Mouse (Mus musculus) limb, embryonic 12.5 days (tissue): ENCODE results near the gene Ndufa8. TPM values are rescaled to one million over a fixed set of nuclear protein-coding genes. Genes with fewer than 3 reads are reported as not detected.
A peak's percentile ranks its signal among the peaks of the same experiment; 100 is the strongest.

Experiments
- ATAC-seq: fragments of 200-750 bp; cut with Nextera tagmentation; 2 replicates; pipeline ENCODE4 v1.8.0; 2017; ENCODE audit warnings: low read depth, moderate TSS enrichment; ENCODE audit not compliant: insufficient number of reproducible peaks, insufficient read depth, low FRiP score, low TSS enrichment
- H3K27ac ChIP-seq: fragments of 300-500 bp; sonication (generic); 2 replicates; pipeline ENCODE4 v1.5.1; 2016; ENCODE audit warnings: mild to moderate bottlenecking, moderate library complexity
- H3K27me3 ChIP-seq: fragments of 300-500 bp; sonication (generic); 2 replicates; pipeline ENCODE4 v1.6.1; 2016; ENCODE audit warnings: mild to moderate bottlenecking, moderate library complexity
- H3K36me3 ChIP-seq: fragments of 300-500 bp; sonication (generic); 2 replicates; pipeline ENCODE4 v1.6.1; 2016; ENCODE audit warnings: mild to moderate bottlenecking, moderate library complexity
- H3K4me1 ChIP-seq: fragments of 300-500 bp; sonication (generic); replicated peaks from 2 replicates; pipeline ENCODE4 v1.6.1; 2016
- H3K4me2 ChIP-seq: fragments of 300-500 bp; sonication (generic); 2 replicates; pipeline ENCODE4 v1.6.1; 2016; ENCODE audit warnings: mild to moderate bottlenecking, moderate library complexity
- H3K4me3 ChIP-seq: fragments of 300-500 bp; sonication (generic); replicated peaks from 2 replicates; pipeline ENCODE4 v1.5.1; 2016; ENCODE audit warnings: mild to moderate bottlenecking
- H3K9ac ChIP-seq: fragments of 300-500 bp; sonication (generic); replicated peaks from 2 replicates; pipeline ENCODE4 v1.6.1; 2016; ENCODE audit warnings: mild to moderate bottlenecking, moderate library complexity
- H3K9me3 ChIP-seq: fragments of 300-500 bp; sonication (generic); 2 replicates; pipeline ENCODE4 v1.6.1; 2016; ENCODE audit warnings: mild to moderate bottlenecking, moderate library complexity
- WGBS: fragments of 180-500 bp; shearing (Covaris S2); methylation state at CpG from one replicate; pipeline ENCODE4 v1.1.7; 2016; 5-methylcytosine and 5-hydroxymethylcytosine counted together
- polyA plus RNA-seq: library from polyadenylated mRNA; unstranded; fragments of >200 nt; fragmentation: Nextera tagmentation; extraction: Ambion mirVana; gene quantifications from 2 replicates; pipeline ENCODE4 v1.2.1, GENCODE M21; 2016

Gene Ndufa8
- polyA plus RNA-seq, 1 experiment from 2014 or later: 181 TPM

GRCm38 (mm10) chr2:36040872-36041271 lies 8.3 kb downstream of the Ndufa8 start:
- H3K4me3 ChIP-seq: no peak overlapping the region
- ATAC-seq: no peak
- no peak overlapping the region for H3K9ac ChIP-seq
- H3K4me1 ChIP-seq: no peaks in the 10 kb centered on the region
- H3K27ac ChIP-seq: no peak overlapping the region
- H3K9me3 ChIP-seq: no peaks in the 10 kb centered on the region
- H3K4me2 ChIP-seq: no peak overlapping the region
- no peaks in the 10 kb centered on the region for H3K27me3 ChIP-seq
- WGBS: 75% methylated on average over 1 of the region's 1 CpGs
- H3K36me3 ChIP-seq: peaks cover 54% of the 10 kb centered on the region

DNA sequence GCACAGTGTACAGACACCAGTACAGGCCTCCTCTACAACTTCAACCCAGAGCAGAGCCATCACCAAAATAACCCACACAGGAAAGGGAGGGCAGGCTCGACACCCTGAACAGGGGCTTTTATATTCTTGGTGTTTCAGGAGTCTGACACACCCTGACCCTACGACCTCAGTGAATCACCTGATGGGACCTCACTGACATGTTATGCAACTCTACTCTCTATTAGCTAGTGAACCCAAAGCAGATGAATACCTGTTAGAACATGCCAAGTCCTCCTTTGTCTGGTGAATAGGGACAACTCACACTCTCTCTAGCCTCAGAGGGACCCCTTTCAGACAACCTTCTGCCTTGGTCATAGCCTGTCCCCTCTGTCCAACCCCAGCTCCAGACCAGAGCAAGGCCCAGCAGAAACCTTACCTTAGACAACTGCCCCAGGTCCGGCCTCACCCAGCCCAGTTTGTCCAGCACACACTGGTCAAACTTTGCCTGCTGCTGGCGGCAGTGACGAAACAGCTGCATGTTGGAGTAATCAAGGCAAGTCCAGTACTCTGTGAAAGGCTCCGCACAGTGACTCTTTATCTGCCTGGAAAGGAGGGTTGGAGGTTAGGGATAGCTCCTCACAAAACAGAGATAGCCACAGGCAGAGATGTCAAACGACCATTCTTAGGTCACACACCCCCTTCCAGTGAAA lies 9.8 kb downstream of the Ndufa8 start:
- Histone ChIP-seq H3K27me3 (no peaks in the 10 kb centered on the region), H3K9me3 (no peaks in the 10 kb centered on the region), H3K4me1 (no peaks in the 10 kb centered on the region), H3K27ac (no peak overlapping the region), H3K9ac (no peak overlapping the region), H3K4me3 (no peak overlapping the region), H3K4me2 (no peak overlapping the region), H3K36me3 (peaks cover 62% of the 10 kb centered on the region)
- no peak for ATAC-seq
- 77% methylated on average over 7 of the region's 7 CpGs for WGBS

- H3K4me2 ChIP-seq: no peak overlapping the region
- 59% methylated on average over 11 of the region's 11 CpGs for WGBS
- H3K4me3 ChIP-seq: no peak overlapping the region
- no peaks in the 10 kb centered on the region for H3K4me1 ChIP-seq
- no peak overlapping the region for H3K27ac ChIP-seq
- H3K9me3 ChIP-seq: peaks cover 3% of the 10 kb centered on the region; the same call in 1 of the 2 replicates
- no peak; the same call in 1 of the 2 replicates for ATAC-seq
- H3K36me3 ChIP-seq: peaks cover 50% of the 10 kb centered on the region
- 0 out of 2 replicates have a peak, but pooled peaks cover 2% of the 10 kb centered on the region for H3K27me3 ChIP-seq
- no peak overlapping the region for H3K9ac ChIP-seq
Observed at GRCm38 (mm10) chr2:36035413-36036081, 13.7 kb downstream of the Ndufa8 start.

DNA sequence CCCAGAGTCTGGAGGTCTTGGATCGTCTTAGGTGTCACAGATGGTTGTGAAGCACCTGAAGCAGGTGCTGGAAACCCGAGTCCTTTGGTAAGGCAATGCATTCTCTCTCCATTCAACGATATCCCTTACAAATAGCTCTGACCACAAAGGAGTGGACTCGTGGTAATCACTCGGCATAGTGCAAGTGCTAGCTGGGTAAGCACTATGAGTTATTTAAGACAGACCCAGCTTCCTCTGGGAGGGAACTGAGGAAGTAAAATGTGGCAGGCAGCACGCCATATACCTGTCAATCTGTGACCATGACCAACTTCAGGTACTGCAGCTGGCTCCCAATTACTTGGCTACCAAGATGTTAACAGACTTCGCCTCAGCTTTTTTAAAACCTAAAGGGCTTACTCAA lies 14.3 kb downstream of the Ndufa8 start:
- Histone ChIP-seq H3K27ac (no peak overlapping the region), H3K4me2 (no peak overlapping the region), H3K36me3 (peaks cover 49% of the 10 kb centered on the region), H3K9ac (no peak overlapping the region), H3K9me3 (peaks cover 3% of the 10 kb centered on the region; the same call in 1 of the 2 replicates), H3K4me3 (no peak overlapping the region), H3K27me3 (0 out of 2 replicates have a peak, but pooled peaks cover 2% of the 10 kb centered on the region), H3K4me1 (no peaks in the 10 kb centered on the region)
- no peak for ATAC-seq
- 86% methylated on average over 7 of the region's 7 CpGs for WGBS

GRCm38 (mm10) chr2:36033966-36034365 lies 15.2 kb downstream of the Ndufa8 start:
- Histone ChIP-seq H3K4me3 (no peak overlapping the region), H3K4me2 (no peak overlapping the region), H3K9ac (no peak overlapping the region), H3K36me3 (peaks cover 39% of the 10 kb centered on the region), H3K9me3 (peaks cover 3% of the 10 kb centered on the region; the same call in 1 of the 2 replicates), H3K4me1 (no peaks in the 10 kb centered on the region), H3K27ac (no peak overlapping the region), H3K27me3 (0 out of 2 replicates have a peak, but pooled peaks cover 2% of the 10 kb centered on the region)
- 74% methylated on average over 7 of the region's 7 CpGs for WGBS
- no peak for ATAC-seq

DNA sequence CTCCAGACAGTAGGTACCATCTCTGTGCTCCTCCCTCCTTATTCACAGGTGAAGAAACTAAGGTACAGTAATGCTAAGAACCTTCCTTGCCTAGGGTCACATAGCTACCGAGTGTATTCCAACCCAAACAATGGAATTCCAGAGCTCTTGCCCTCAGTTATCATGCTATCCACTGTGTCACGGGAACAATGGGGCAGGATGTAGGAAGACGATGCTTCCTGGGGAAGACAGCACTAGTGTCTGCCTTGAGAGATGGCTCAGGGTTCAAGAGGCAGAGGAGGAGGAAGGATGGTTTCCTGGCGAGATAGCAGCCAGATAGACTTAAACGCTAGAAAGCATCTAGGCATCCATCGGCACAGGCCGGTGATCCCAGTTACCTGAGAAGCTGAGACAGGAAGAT lies 16.3 kb downstream of the Ndufa8 start:
- Histone ChIP-seq H3K4me3 (no peak overlapping the region), H3K36me3 (peaks cover 28% of the 10 kb centered on the region), H3K27ac (no peak overlapping the region), H3K9ac (no peak overlapping the region), H3K9me3 (peaks cover 3% of the 10 kb centered on the region; the same call in 1 of the 2 replicates), H3K4me2 (no peak overlapping the region), H3K27me3 (0 out of 2 replicates have a peak, but pooled peaks cover 2% of the 10 kb centered on the region), H3K4me1 (no peaks in the 10 kb centered on the region)
- 87% methylated on average over 7 of the region's 7 CpGs for WGBS
- no peak for ATAC-seq

DNA sequence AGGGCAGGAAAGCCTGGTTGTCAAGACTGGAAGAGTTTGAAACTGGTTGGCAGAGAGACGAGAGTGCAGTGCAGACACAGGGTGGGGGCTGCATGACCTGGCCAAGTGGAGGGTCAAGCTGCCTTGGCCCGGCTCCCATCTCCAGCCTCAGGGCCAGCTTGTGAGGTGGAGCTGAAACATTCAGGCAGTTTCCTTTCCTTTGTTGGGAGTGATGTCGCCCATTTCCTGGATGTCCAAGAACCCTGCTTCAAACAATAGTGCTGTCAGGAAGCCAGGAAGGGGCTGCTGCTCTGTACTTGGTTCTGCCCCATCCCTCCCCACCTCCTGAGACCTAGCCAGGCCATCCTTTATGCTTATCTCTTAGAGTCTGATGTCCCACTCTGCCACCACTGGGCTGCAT lies 25.9 kb downstream of the Ndufa8 start:
- Histone ChIP-seq H3K4me2 (no peak overlapping the region), H3K9ac (no peak overlapping the region), H3K27me3 (peaks cover 16% of the 10 kb centered on the region), H3K36me3 (no peaks in the 10 kb centered on the region), H3K4me1 (0 out of 2 replicates have a peak, but pooled peaks cover 3% of the 10 kb centered on the region), H3K9me3 (no peaks in the 10 kb centered on the region), H3K4me3 (no peak overlapping the region), H3K27ac (no peak overlapping the region)
- WGBS: 68% methylated on average over 3 of the region's 3 CpGs
- no peak for ATAC-seq

GRCm38 (mm10) chr2:36021385-36022159 lies 27.6 kb downstream of the Ndufa8 start:
- 0 out of 2 replicates have a peak, but pooled peaks cover 3% of the 10 kb centered on the region for H3K4me1 ChIP-seq
- H3K4me3 ChIP-seq: peak overlapping the region; percentile 33
- H3K4me2 ChIP-seq: peak overlapping the region; percentile 57
- peaks cover 16% of the 10 kb centered on the region for H3K27me3 ChIP-seq
- peak overlapping the region; percentile 13; the same call in 1 of the 2 replicates for H3K9ac ChIP-seq
- no peak overlapping the region for H3K27ac ChIP-seq
- WGBS: 6% methylated on average over 25 of the region's 32 CpGs
- peak; percentile 73 for ATAC-seq
- H3K9me3 ChIP-seq: no peaks in the 10 kb centered on the region
- H3K36me3 ChIP-seq: no peaks in the 10 kb centered on the region

DNA sequence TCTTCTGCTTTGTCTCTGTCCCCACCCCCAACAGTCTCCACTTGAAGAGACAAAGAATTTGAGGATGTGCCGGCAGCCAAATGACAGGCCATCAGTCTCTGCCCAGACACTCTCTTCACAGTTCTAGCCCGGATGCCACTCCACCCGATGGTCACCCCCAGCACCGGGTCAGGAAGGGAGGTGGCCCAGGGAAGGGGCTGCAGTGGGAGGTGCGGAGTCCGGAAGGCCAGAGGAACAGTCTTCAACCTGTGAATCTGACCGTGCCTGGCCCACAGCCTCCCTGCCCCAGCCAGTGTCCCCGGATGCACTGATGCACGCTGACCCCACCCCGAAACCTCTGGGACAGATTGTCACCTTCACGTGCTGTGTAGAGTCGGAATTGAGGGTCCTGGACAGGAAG lies 36.2 kb downstream of the Ndufa8 start:
- no peak for ATAC-seq
- 64% methylated on average over 12 of the region's 12 CpGs for WGBS
- Histone ChIP-seq H3K27me3 (peaks cover 40% of the 10 kb centered on the region), H3K4me2 (no peak overlapping the region), H3K9me3 (no peaks in the 10 kb centered on the region), H3K4me3 (no peak overlapping the region), H3K9ac (no peak overlapping the region), H3K36me3 (no peaks in the 10 kb centered on the region), H3K27ac (no peak overlapping the region), H3K4me1 (peaks cover 10% of the 10 kb centered on the region)

GRCm38 (mm10) chr2:36011331-36011825 lies 37.8 kb downstream of the Ndufa8 start:
- Histone ChIP-seq H3K27ac (no peak overlapping the region), H3K4me1 (peaks cover 10% of the 10 kb centered on the region), H3K4me2 (peak overlapping the region; percentile 88), H3K4me3 (peak overlapping the region; percentile 50), H3K36me3 (no peaks in the 10 kb centered on the region), H3K27me3 (peaks cover 40% of the 10 kb centered on the region), H3K9ac (peak overlapping the region; percentile 57), H3K9me3 (no peaks in the 10 kb centered on the region)
- WGBS: under 1% methylated on average over 44 of the region's 44 CpGs
- ATAC-seq: no peak

GRCm38 (mm10) chr2:36010579-36010978 lies 38.6 kb downstream of the Ndufa8 start:
- Histone ChIP-seq H3K36me3 (no peaks in the 10 kb centered on the region), H3K4me3 (peak overlapping the region; percentile 50; the same call in 1 of the 2 replicates), H3K27ac (no peak overlapping the region), H3K9me3 (no peaks in the 10 kb centered on the region), H3K27me3 (peaks cover 40% of the 10 kb centered on the region), H3K9ac (no peak overlapping the region), H3K4me2 (peak overlapping the region; percentile 88), H3K4me1 (peaks cover 10% of the 10 kb centered on the region)
- no peak for ATAC-seq
- 40% methylated on average over 8 of the region's 8 CpGs for whole genome bisulfite sequencing
